Mouse (Mus musculus) kidney, adult 11 months (tissue): ENCODE measurements at regions not wholly inside any gene's neighbourhood (a gene's known extent, or its start where the extent isn't known, plus 50 kb on each side); places are given as distances from the start of the nearest gene placed in this dataset.

ENCODE experiments used
- DNase-seq: peaks from one replicate; pipeline ENCODE4 v3.0.0; 2022

GRCm38 (mm10) chr4:84805431-84805830 lies 78.7 kb upstream of the Cntln start:
- DNase-seq: no peak

- DNase-seq: no peak
Observed at GRCm38 (mm10) chr4:84793156-84793919, 90.8 kb upstream of the Cntln start.

GRCm38 (mm10) chr4:84786583-84786982 lies 97.5 kb upstream of the Cntln start:
- no peak for DNase-seq

GRCm38 (mm10) chr4:84768161-84768560 lies 93.1 kb upstream of the Bnc2 start:
- peak; percentile 71 for DNase-seq

- DNase-seq: no peak
Observed at GRCm38 (mm10) chr4:84766708-84767425, 91.8 kb upstream of the Bnc2 start.

GRCm38 (mm10) chr4:84757172-84757571 lies 82.1 kb upstream of the Bnc2 start:
- no peak for DNase-seq

GRCm38 (mm10) chr4:84752613-84753185 lies 77.6 kb upstream of the Bnc2 start:
- DNase-seq: no peak

GRCm38 (mm10) chr4:84741301-84741700 lies 66.2 kb upstream of the Bnc2 start:
- DNase-seq: no peak

- DNase-seq: no peak
Observed at GRCm38 (mm10) chr4:84740816-84741215, 65.7 kb upstream of the Bnc2 start.
